Mouse (Mus musculus) thymus, adult 2 months (tissue): ENCODE measurements around the gene Shb. TPM values are rescaled to one million over a fixed set of nuclear protein-coding genes. Genes with fewer than 3 reads are reported as not detected.

Source experiments
- DNase-seq: peaks from one replicate; pipeline ENCODE4 v3.0.0; 2021
- H3K27ac ChIP-seq: fragments of 200-500 bp; 2 replicates; pipeline ENCODE4 v1.5.1; 2012; ENCODE audit warnings: low read length, control low read depth; ENCODE audit not compliant: control insufficient read depth, insufficient read depth
- H3K27me3 ChIP-seq: fragments of 200-500 bp; 2 replicates; pipeline ENCODE4 v1.6.1; 2012; ENCODE audit warnings: mild to moderate bottlenecking, low read length, moderate library complexity, mixed read lengths; ENCODE audit not compliant: control insufficient read depth, insufficient read depth
- H3K36me3 ChIP-seq: fragments of 200-500 bp; 2 replicates; pipeline ENCODE4 v1.6.1; 2012; ENCODE audit warnings: mild to moderate bottlenecking, low read length, moderate library complexity; ENCODE audit not compliant: control insufficient read depth, insufficient read depth
- H3K4me1 ChIP-seq: fragments of 200-500 bp; replicated peaks from 2 replicates; pipeline ENCODE4 v1.6.1; 2012; ENCODE audit warnings: low read length; ENCODE audit not compliant: control insufficient read depth, insufficient read depth
- H3K4me3 ChIP-seq: fragments of 200-500 bp; 2 replicates; pipeline ENCODE4 v1.5.1; 2012; ENCODE audit warnings: mild to moderate bottlenecking, low read length, control low read depth, moderate library complexity; ENCODE audit not compliant: control insufficient read depth, insufficient read depth
- CTCF ChIP-seq: fragments of 200-500 bp; IDR thresholded peaks from 2 replicates; pipeline ENCODE4 v1.5.1; 2012; ENCODE audit warnings: mild to moderate bottlenecking, control low read depth, low read length, moderate library complexity, borderline replicate concordance; ENCODE audit not compliant: control insufficient read depth, poor library complexity, insufficient read depth; ENCODE audit errors: extremely low read depth
- POLR2A ChIP-seq: fragments of 200-500 bp; IDR thresholded peaks from 2 replicates; pipeline ENCODE4 v1.6.1; 2012; ENCODE audit warnings: mild to moderate bottlenecking, low read length, control low read depth, moderate library complexity; ENCODE audit not compliant: control insufficient read depth, poor library complexity, insufficient read depth; ENCODE audit errors: extremely low read depth
- WGBS: fragments of 180-500 bp; shearing (Covaris S2); methylation state at CpG from one replicate; pipeline ENCODE4 v1.1.7; 2018; 5-methylcytosine and 5-hydroxymethylcytosine counted together
- polyA plus RNA-seq: library from polyadenylated mRNA; depleted of rRNA; stranded (reverse); fragments of >200 nt; gene quantifications from 2 replicates; pipeline ENCODE4 v1.2.3, GENCODE M21; 2012

Gene Shb
- polyA plus RNA-seq, 1 experiment, result 14.5 TPM

DNA sequence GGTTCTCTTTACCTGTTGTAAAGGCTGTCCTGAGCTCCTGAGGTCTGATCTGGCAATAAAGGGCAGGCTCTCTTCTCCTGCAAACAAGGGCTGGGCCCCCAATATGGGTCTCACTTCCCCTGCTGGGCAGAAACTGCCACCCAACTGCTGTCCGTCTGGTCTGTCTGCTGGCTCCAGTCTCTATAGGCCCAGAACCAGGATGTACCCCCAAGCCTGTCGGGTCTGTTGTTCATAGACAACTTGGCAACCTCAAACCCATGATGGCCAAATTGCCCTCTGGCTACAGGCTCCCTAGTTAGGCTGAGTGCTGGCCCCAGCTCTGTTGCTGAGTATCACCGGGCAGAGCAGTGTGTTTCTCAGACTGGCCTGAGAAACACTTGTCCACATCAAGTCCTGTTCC lies 100.5 kb downstream of the Shb start:
- Histone ChIP-seq H3K4me1 (no peaks in the 10 kb centered on the region), H3K36me3 (no peaks in the 10 kb centered on the region), H3K27me3 (no peaks in the 10 kb centered on the region), H3K4me3 (no peak overlapping the region), H3K27ac (no peak overlapping the region)
- WGBS, result 94% methylated on average over 3 of the region's 3 CpGs
- TF ChIP-seq POLR2A (no peak), CTCF (no peak)
- DNase-seq, result no peak

DNA sequence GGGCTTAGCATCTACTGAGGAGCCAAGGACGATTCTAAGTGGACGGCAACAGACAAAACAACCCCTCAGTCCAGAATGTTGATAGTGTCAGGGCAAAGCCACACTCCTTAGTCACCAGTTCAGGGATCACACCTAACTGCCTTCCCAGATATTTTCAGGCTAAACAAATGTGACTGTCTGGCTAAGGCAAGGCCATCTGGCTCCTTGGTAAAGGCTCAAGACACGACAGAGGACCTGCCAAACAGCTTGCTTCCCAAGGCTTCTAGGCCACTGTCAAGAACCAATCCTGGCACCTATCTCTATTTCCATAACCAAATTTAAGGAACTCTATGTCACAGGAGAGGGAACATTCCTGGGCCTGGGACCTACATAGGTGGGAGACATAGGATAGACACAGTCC lies 101.0 kb downstream of the Shb start:
- H3K27me3 ChIP-seq, result no peaks in the 10 kb centered on the region
- H3K4me3 ChIP-seq, result no peak overlapping the region
- H3K36me3 ChIP-seq, result no peaks in the 10 kb centered on the region
- H3K27ac ChIP-seq, result no peak overlapping the region
- 96% methylated on average over 3 of the region's 3 CpGs for WGBS
- H3K4me1 ChIP-seq, result no peaks in the 10 kb centered on the region
- TF ChIP-seq POLR2A (no peak), CTCF (no peak)
- DNase-seq, result no peak

DNA sequence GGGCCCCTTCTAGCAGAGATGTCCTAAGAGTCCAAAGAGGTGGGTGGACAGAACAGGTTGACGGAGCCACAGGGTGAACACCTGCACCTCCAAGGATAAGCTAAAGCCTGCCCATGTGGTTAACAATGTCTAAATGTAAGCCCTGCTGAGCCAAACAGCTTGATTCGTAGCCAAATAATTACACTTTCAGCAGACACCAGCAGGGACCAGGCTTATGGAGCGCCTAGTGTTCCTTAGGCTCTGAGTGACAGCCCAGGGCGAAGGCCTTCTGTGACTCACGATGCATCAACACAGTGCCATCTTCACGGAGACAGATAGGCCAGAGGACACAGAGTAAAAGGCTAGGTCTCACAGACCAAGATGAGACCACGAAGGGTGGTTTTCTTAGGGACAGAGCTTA lies 102.8 kb downstream of the Shb start:
- 94% methylated on average over 7 of the region's 7 CpGs for WGBS
- no peak for TF ChIP-seq POLR2A
- TF ChIP-seq CTCF, result no peak

DNA sequence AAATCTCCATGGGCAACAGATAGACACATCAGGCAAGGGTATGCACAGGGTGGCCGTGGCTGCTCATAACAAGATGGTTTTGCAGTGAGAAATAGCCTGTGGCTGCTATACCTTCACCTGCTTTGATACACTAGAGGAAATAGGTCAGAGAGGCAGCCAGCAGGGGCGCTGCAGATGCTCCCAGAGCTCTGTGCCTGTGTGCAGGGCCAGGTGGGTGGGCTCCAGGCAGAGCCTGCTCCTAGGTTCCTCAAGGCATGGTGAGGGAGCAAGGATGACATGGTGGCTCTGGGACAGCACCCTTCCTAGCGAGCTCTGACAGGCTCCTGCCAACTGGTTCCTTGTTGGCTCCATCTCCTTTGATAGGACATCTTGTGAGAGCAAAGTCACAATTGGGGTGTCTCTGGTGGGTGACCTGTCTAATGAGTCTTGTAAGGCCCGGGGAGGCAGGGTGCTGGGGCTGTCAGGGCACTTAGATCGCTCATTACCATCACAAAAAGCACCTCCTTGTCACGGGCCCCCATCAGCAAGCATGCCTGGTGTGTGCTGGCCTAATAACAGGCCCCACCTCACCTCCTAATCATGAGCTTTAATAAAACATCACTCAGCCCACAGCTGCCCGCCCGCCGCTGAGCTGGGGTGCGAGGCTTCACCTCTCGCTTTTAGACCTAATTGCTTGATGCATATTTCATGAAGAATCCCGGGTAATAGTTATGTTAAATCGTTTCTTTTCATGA lies 105.4 kb downstream of the Shb start:
- peak; percentile 39 for DNase-seq
- Histone ChIP-seq H3K27me3 (no peaks in the 10 kb centered on the region), H3K36me3 (no peaks in the 10 kb centered on the region), H3K4me1 (no peaks in the 10 kb centered on the region), H3K27ac (no peak overlapping the region), H3K4me3 (no peak overlapping the region)
- TF ChIP-seq CTCF (no peak), POLR2A (no peak)
- 91% methylated on average over 13 of the region's 13 CpGs for WGBS

More for the DNA sequence above, 102.8 kb downstream of the Shb start:
- no peak for DNase-seq
- Histone ChIP-seq H3K27me3 (no peaks in the 10 kb centered on the region), H3K27ac (no peak overlapping the region), H3K36me3 (no peaks in the 10 kb centered on the region), H3K4me1 (no peaks in the 10 kb centered on the region), H3K4me3 (no peak overlapping the region)

DNA sequence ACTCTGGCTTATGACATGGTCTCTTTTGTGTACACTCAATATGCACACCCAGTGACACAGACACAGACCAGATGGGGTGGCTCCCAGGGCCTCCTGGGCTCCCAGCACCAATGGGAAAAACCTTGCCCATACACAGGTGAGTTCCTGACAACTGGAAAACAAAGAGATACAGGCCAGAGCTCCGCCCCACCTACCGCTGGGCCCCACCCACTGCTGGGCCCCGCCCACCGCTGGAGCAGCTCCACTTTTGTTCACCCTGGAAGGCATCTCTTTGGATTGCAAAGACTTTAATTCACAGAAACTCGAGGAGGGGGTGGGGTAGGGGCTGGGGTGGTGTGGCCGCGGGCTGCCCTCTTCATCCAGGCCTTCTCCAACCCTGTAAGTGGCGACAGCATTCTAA lies 108.9 kb downstream of the Shb start:
- 77% methylated on average over 8 of the region's 8 CpGs for WGBS
- Histone ChIP-seq H3K27ac (no peak overlapping the region), H3K4me3 (no peak overlapping the region)

DNA sequence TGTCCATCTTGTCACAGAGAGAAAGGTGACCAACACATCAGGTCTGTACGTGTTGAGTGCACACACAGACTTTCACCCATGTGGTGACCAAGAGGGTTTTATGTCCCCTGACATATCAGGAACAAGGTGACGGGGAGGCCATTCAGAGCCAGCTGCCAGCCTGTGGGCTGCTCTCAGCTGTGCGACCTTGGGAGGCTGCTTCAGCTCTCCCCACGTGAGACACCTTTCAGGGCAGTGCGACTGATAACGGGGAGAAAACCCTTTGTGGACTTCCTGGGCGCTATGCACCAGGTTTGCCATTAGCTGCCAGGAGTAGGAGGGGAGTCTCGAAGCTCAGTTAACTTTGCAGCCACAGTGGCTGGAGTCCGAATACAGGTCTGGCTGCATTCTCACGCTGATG lies 109.6 kb downstream of the Shb start:
- TF ChIP-seq CTCF, result no peak
- TF ChIP-seq POLR2A, result no peak
- no peak for DNase-seq
- H3K27ac ChIP-seq, result no peak overlapping the region
- 94% methylated on average over 10 of the region's 10 CpGs for WGBS
- no peak overlapping the region for H3K4me3 ChIP-seq
- no peaks in the 10 kb centered on the region for H3K27me3 ChIP-seq
- no peaks in the 10 kb centered on the region for H3K36me3 ChIP-seq
- no peaks in the 10 kb centered on the region for H3K4me1 ChIP-seq

More for the DNA sequence above, 108.9 kb downstream of the Shb start:
- TF ChIP-seq POLR2A (no peak), CTCF (no peak)
- no peaks in the 10 kb centered on the region for H3K27me3 ChIP-seq
- no peaks in the 10 kb centered on the region for H3K36me3 ChIP-seq
- no peaks in the 10 kb centered on the region for H3K4me1 ChIP-seq
- no peak for DNase-seq
